Mouse (Mus musculus) kidney, embryonic 16.5 days (tissue): ENCODE results near the gene Nudt3. TPM values are rescaled to one million over a fixed set of nuclear protein-coding genes. Genes with fewer than 3 reads are reported as not detected.

ENCODE experiments used
- ATAC-seq: fragments of 200-750 bp; cut with Nextera tagmentation; 2 replicates; pipeline ENCODE4 v1.8.0; 2017; ENCODE audit warnings: moderate TSS enrichment; ENCODE audit not compliant: low FRiP score, low TSS enrichment
- H3K27ac ChIP-seq: fragments of 300-500 bp; sonication (generic); 2 replicates; pipeline ENCODE4 v1.5.1; 2014; ENCODE audit warnings: low read length
- H3K27me3 ChIP-seq: fragments of 300-500 bp; sonication (generic); 2 replicates; pipeline ENCODE4 v1.6.1; 2014; ENCODE audit warnings: low read length, control low read depth, mixed read lengths; ENCODE audit not compliant: insufficient read depth
- H3K36me3 ChIP-seq: fragments of 300-500 bp; sonication (generic); 2 replicates; pipeline ENCODE4 v1.6.1; 2014; ENCODE audit warnings: low read length, control low read depth, mixed read lengths; ENCODE audit not compliant: insufficient read depth
- H3K4me1 ChIP-seq: fragments of 300-500 bp; sonication (generic); 2 replicates; pipeline ENCODE4 v1.6.1; 2014; ENCODE audit warnings: low read length, control low read depth, mixed read lengths; ENCODE audit not compliant: insufficient read depth
- H3K4me2 ChIP-seq: fragments of 300-500 bp; sonication (generic); replicated peaks from 2 replicates; pipeline ENCODE4 v1.6.1; 2014; ENCODE audit warnings: low read depth, low read length
- H3K4me3 ChIP-seq: fragments of 300-500 bp; sonication (generic); 2 replicates; pipeline ENCODE4 v1.5.1; 2014; ENCODE audit warnings: mild to moderate bottlenecking, low read length
- H3K9ac ChIP-seq: fragments of 300-500 bp; sonication (generic); replicated peaks from 2 replicates; pipeline ENCODE4 v1.6.1; 2014; ENCODE audit warnings: low read length
- H3K9me3 ChIP-seq: fragments of 300-500 bp; sonication (generic); 2 replicates; pipeline ENCODE4 v1.6.1; 2016; ENCODE audit warnings: low read length, control low read depth
- WGBS: fragments of 180-500 bp; shearing (Covaris S2); extraction: QIAGEN DNeasy Blood & Tissue Kit; methylation state at CpG from one replicate; pipeline ENCODE4 v1.1.7; 2014; 5-methylcytosine and 5-hydroxymethylcytosine counted together
- polyA plus RNA-seq: library from polyadenylated mRNA; unstranded; fragments of >200 nt; fragmentation: Nextera tagmentation; extraction: Ambion mirVana; gene quantifications from 2 replicates; pipeline ENCODE4 v1.2.1, GENCODE M21; 2015

Nudt3 gene
- polyA plus RNA-seq, 1 experiment from 2014 or later: 84.1 TPM

- WGBS: 76% methylated on average over 21 of the region's 21 CpGs
- Histone ChIP-seq H3K27me3 (no peaks in the 10 kb centered on the region), H3K9ac (no peak overlapping the region), H3K4me1 (peaks cover 24% of the 10 kb centered on the region), H3K36me3 (0 out of 2 replicates have a peak, but pooled peaks cover 2% of the 10 kb centered on the region), H3K4me2 (no peak overlapping the region), H3K9me3 (no peaks in the 10 kb centered on the region), H3K4me3 (no peak overlapping the region), H3K27ac (no peak overlapping the region)
- no peak for ATAC-seq
Observed at GRCm38 (mm10) chr17:27603522-27604234, 19.6 kb downstream of the Nudt3 start.

GRCm38 (mm10) chr17:27603036-27603435, 20.3 kb downstream of the Nudt3 start:
- no peak for ATAC-seq
- Histone ChIP-seq H3K36me3 (0 out of 2 replicates have a peak, but pooled peaks cover 2% of the 10 kb centered on the region), H3K4me2 (no peak overlapping the region), H3K27ac (no peak overlapping the region), H3K4me3 (no peak overlapping the region), H3K9me3 (no peaks in the 10 kb centered on the region), H3K27me3 (no peaks in the 10 kb centered on the region), H3K9ac (no peak overlapping the region), H3K4me1 (peaks cover 28% of the 10 kb centered on the region)
- WGBS: 95% methylated on average over 2 of the region's 2 CpGs

- peaks cover 43% of the 10 kb centered on the region for H3K4me1 ChIP-seq
- ATAC-seq: no peak
- H3K9ac ChIP-seq: no peak overlapping the region
Observed at GRCm38 (mm10) chr17:27600869-27601268, 22.4 kb downstream of the Nudt3 start.

GRCm38 (mm10) chr17:27600286-27600685, 23.0 kb downstream of the Nudt3 start:
- no peak overlapping the region for H3K9ac ChIP-seq
- no peak overlapping the region for H3K4me2 ChIP-seq
- H3K27me3 ChIP-seq: no peaks in the 10 kb centered on the region
- peaks cover 46% of the 10 kb centered on the region for H3K4me1 ChIP-seq
- no peak overlapping the region for H3K4me3 ChIP-seq
- ATAC-seq: no peak
- H3K36me3 ChIP-seq: peaks cover 12% of the 10 kb centered on the region; the same call in 1 of the 2 replicates
- H3K9me3 ChIP-seq: no peaks in the 10 kb centered on the region
- H3K27ac ChIP-seq: no peak overlapping the region
- 78% methylated on average over 3 of the region's 3 CpGs for WGBS

More at GRCm38 (mm10) chr17:27600869-27601268, 22.4 kb downstream of the Nudt3 start:
- no peaks in the 10 kb centered on the region for H3K27me3 ChIP-seq
- H3K36me3 ChIP-seq: peaks cover 12% of the 10 kb centered on the region; the same call in 1 of the 2 replicates
- WGBS: 75% methylated on average over 5 of the region's 5 CpGs
- no peak overlapping the region for H3K4me2 ChIP-seq
- H3K4me3 ChIP-seq: no peak overlapping the region
- no peak overlapping the region for H3K27ac ChIP-seq
- H3K9me3 ChIP-seq: no peaks in the 10 kb centered on the region

- Histone ChIP-seq H3K27me3 (no peaks in the 10 kb centered on the region), H3K9ac (no peak overlapping the region), H3K9me3 (no peaks in the 10 kb centered on the region), H3K4me2 (no peak overlapping the region), H3K4me3 (no peak overlapping the region), H3K27ac (peak overlapping the region; percentile 7; the same call in 1 of the 2 replicates), H3K4me1 (peaks cover 33% of the 10 kb centered on the region), H3K36me3 (peaks cover 28% of the 10 kb centered on the region)
- ATAC-seq: peak; percentile 68
- 49% methylated on average over 21 of the region's 21 CpGs for WGBS
Observed at GRCm38 (mm10) chr17:27596376-27597190, 26.7 kb downstream of the Nudt3 start.

- no peak overlapping the region for H3K4me2 ChIP-seq
- no peaks in the 10 kb centered on the region for H3K9me3 ChIP-seq
- peaks cover 25% of the 10 kb centered on the region for H3K4me1 ChIP-seq
- H3K9ac ChIP-seq: no peak overlapping the region
- no peak overlapping the region for H3K4me3 ChIP-seq
- peak overlapping the region; percentile 13 for H3K27ac ChIP-seq
- no peaks in the 10 kb centered on the region for H3K27me3 ChIP-seq
- peaks cover 28% of the 10 kb centered on the region for H3K36me3 ChIP-seq
- WGBS: 75% methylated on average over 15 of the region's 15 CpGs
- no peak for ATAC-seq
Observed at GRCm38 (mm10) chr17:27595659-27596375, 27.5 kb downstream of the Nudt3 start.

- H3K4me3 ChIP-seq: no peak overlapping the region
- no peak overlapping the region for H3K4me2 ChIP-seq
- no peak for ATAC-seq
- no peak overlapping the region for H3K27ac ChIP-seq
- no peaks in the 10 kb centered on the region for H3K9me3 ChIP-seq
- peaks cover 29% of the 10 kb centered on the region for H3K4me1 ChIP-seq
- 96% methylated on average over 7 of the region's 7 CpGs for WGBS
- no peaks in the 10 kb centered on the region for H3K27me3 ChIP-seq
- H3K9ac ChIP-seq: no peak overlapping the region
- peaks cover 28% of the 10 kb centered on the region for H3K36me3 ChIP-seq
Observed at GRCm38 (mm10) chr17:27592565-27592910, 30.8 kb downstream of the Nudt3 start.

GRCm38 (mm10) chr17:27591826-27592564, 31.3 kb downstream of the Nudt3 start:
- no peak overlapping the region for H3K27ac ChIP-seq
- 86% methylated on average over 12 of the region's 12 CpGs for WGBS

GRCm38 (mm10) chr17:27588231-27588630, 35.1 kb downstream of the Nudt3 start:
- WGBS: 70% methylated on average over 8 of the region's 8 CpGs
- no peaks in the 10 kb centered on the region for H3K27me3 ChIP-seq
- no peak for ATAC-seq

More at GRCm38 (mm10) chr17:27591826-27592564, 31.3 kb downstream of the Nudt3 start:
- Histone ChIP-seq H3K9ac (no peak overlapping the region), H3K9me3 (no peaks in the 10 kb centered on the region), H3K36me3 (peaks cover 28% of the 10 kb centered on the region), H3K27me3 (no peaks in the 10 kb centered on the region), H3K4me1 (peaks cover 29% of the 10 kb centered on the region), H3K4me2 (no peak overlapping the region), H3K4me3 (no peak overlapping the region)
- no peak for ATAC-seq

More at GRCm38 (mm10) chr17:27588231-27588630, 35.1 kb downstream of the Nudt3 start:
- Histone ChIP-seq H3K9me3 (no peaks in the 10 kb centered on the region), H3K9ac (no peak overlapping the region; the same call in 1 of the 2 replicates), H3K4me1 (peaks cover 20% of the 10 kb centered on the region), H3K4me2 (no peak overlapping the region), H3K36me3 (peaks cover 7% of the 10 kb centered on the region), H3K27ac (no peak overlapping the region), H3K4me3 (no peak overlapping the region)
